Mouse (Mus musculus): ENCODE results near the gene Arhgef3. TPM values are rescaled to one million over a fixed set of nuclear protein-coding genes. Genes with fewer than 3 reads are reported as not detected.

Gene Arhgef3
- polyA plus RNA-seq (2015; fragmentation: Nextera tagmentation; extraction: Ambion mirVana): 18.5 and 19.7 TPM in 2 replicates

DNA sequence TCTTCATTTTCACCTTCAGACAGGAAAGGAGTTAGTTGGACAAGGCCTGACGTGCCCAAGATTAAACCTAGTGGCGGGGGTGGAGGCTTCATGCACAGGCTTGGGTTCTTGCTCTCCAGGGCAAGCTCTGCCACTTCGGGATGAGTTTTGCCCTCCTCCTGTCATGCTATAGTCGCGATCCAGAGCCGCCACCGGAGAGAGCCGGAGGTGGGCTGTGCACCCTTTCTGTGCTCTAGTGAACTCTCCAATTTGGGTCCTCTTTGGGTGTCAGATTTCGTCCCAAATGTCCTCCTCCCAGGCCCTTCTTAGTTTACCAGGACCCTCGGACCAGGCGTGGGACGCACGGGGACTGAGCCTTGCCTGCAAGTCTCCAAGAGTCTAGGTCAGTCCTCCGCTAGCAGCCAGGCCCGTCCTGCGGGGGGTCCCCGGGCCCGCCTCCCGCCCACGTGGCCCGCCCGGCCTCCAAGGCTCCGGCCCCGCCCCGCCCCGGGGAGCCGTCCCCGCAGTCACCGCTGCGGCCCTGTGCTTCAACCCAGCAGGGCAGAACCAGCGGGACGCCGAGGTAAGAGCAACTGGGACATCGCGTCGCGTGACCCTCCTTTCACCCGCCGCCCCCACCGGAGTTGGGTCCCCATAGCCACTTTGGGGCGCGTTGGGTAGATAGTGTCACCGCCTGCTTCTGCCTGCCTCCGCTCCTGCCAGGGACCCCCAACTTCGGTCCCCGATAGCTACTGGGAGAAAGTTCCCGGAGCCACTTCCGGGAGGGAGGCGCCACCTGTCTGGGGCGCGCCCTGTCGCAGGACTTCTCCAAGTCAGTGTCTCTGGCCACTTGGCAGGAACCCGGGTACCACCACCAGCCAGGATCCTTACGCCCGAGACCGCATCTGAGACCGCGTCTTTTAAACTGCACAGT, at the start of gene Arhgef3:
TSS of gene Arhgef3 (plus strand) at position 538 of the 913 bp plus-strand sequence.

DNA sequence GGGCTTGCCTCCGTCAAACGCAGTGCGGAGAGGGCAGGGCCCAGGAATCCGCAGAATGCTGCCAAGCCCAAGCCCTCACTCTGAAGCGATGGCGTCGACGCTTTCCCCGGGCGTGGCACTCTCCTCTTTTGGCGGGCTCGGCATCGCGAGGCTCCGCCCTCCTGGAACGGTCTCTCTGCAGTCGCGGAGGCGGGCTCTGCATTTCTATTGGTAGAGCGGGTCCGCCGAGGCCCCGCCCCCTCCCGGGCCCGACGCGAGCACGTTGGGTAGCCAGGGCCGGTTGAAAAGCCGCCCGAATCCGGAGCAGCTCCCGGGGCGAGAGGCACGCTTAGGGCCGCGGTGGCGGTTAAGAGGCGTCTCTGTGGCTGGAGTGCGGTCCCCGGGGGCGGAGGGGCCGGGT, 313.9 kb downstream of the Arhgef3 start, which contains the start of gene Fam208a:
TSS of gene Fam208a (plus strand) at position 262 of the 400 bp plus-strand sequence.

Small RNAs within 50 kb of the gene (microRNA-seq; reads per million reads assigned to microRNA genes)
- gene Gm23633: not detected

Other genes with a start within 250 kb of the Arhgef3 start
- 0.19 and 0.27 TPM in 2 replicates for gene Asb14, start 220.3 kb upstream of the Arhgef3 start, polyA plus RNA-seq (2015; fragmentation: Nextera tagmentation; extraction: Ambion mirVana)
- gene Appl1, start 143.7 kb upstream of the Arhgef3 start, polyA plus RNA-seq (2015; fragmentation: Nextera tagmentation; extraction: Ambion mirVana): 64.3 and 76.5 TPM in 2 replicates
- gene Hesx1, start 120.5 kb upstream of the Arhgef3 start, polyA plus RNA-seq (2015; fragmentation: Nextera tagmentation; extraction: Ambion mirVana): 0.24 and 0.63 TPM in 2 replicates
- 2.2 and 2.6 TPM in 2 replicates for gene Il17rd, start 76.0 kb upstream of the Arhgef3 start, polyA plus RNA-seq (2015; fragmentation: Nextera tagmentation; extraction: Ambion mirVana)

Measured in neural tube, postnatal 0 days (tissue).